ENCODE assay signal across 28 mouse cellular contexts in genomic region chr1:91084374-91084773, GRCm38 (mm10).
DNase-seq lines count a peak whose midpoint lies in the region; ATAC-seq and TF ChIP-seq lines count a peak whose summit lies in the region.
"Had no signal": no experiment of that assay in that cellular context is flagged by ENCODE, and none has a peak within 500 bp of the region (broad histone marks: within the 10 kb centered on the region; RNA-seq: fewer than 3 reads in every experiment).

No protein-coding gene starts in this region.

- H3K9ac ChIP-seq in heart, adult 2 months (ENCODE audit: low read depth, low read length) = no peak overlapping the region
- H3K9ac ChIP-seq in heart, embryonic 15.5 days = peak overlapping the region; percentile 18; the same call in 1 of the 2 replicates
- no peak overlapping the region for H3K9ac ChIP-seq in kidney, postnatal 0 days (ENCODE audit: low read depth, low read length)
- no peak overlapping the region for H3K9ac ChIP-seq in kidney, embryonic 15.5 days
- H3K9ac ChIP-seq: hindbrain, embryonic 12.5 days; limb, embryonic 15.5 days; liver, embryonic 13.5 days had no signal

- no peak for TF ChIP-seq CTCF in heart, adult 2 months (IDR thresholded peaks at IDR 0.05)
- TF ChIP-seq CTCF in kidney, postnatal 0 days (IDR thresholded peaks at IDR 0.05; ENCODE audit: low read depth) = no peak

- 68% methylated on average over 8 of the region's 8 CpGs for WGBS in heart, embryonic 10.5 days
- WGBS in heart, adult 2 months = 76% methylated on average over 8 of the region's 8 CpGs
- WGBS in heart, embryonic 15.5 days = 60% methylated on average over 8 of the region's 8 CpGs
- WGBS in kidney, postnatal 0 days = 42% methylated on average over 8 of the region's 8 CpGs
- 43% methylated on average over 8 of the region's 8 CpGs for WGBS in kidney, embryonic 15.5 days
- 78% methylated on average over 8 of the region's 8 CpGs for whole genome bisulfite sequencing in limb, embryonic 10.5 days

- no peak; the same call in 1 of the 2 replicates for ATAC-seq in heart, embryonic 15.5 days (replicated peaks; ENCODE audit: insufficient number of reproducible peaks, insufficient read depth, low FRiP score, low read depth)
- no peak for ATAC-seq in kidney, postnatal 0 days (replicated peaks; ENCODE audit: low FRiP score, low read depth)
- ATAC-seq in kidney, embryonic 15.5 days (replicated peaks; ENCODE audit: low FRiP score) = no peak
- ATAC-seq: forebrain, embryonic 14.5 days; midbrain, embryonic 16.5 days had no signal

- peaks cover 73% of the 10 kb centered on the region for H3K4me1 ChIP-seq in heart, embryonic 10.5 days
- H3K4me1 ChIP-seq in heart, adult 2 months (ENCODE audit: control insufficient read depth, insufficient read depth, low read length) = peaks cover 26% of the 10 kb centered on the region
- peaks cover 85% of the 10 kb centered on the region for H3K4me1 ChIP-seq in heart, embryonic 15.5 days (replicated peaks)
- peaks cover 9% of the 10 kb centered on the region; the same call in 1 of the 2 replicates for H3K4me1 ChIP-seq in kidney, postnatal 0 days (replicated peaks; ENCODE audit: insufficient read depth, low read length)
- peaks cover 51% of the 10 kb centered on the region for H3K4me1 ChIP-seq in kidney, embryonic 15.5 days
- H3K4me1 ChIP-seq in limb, embryonic 10.5 days = peaks cover 23% of the 10 kb centered on the region

- peak overlapping the region; percentile 88 for H3K27ac ChIP-seq in heart, embryonic 10.5 days
- no peak overlapping the region for H3K27ac ChIP-seq in heart, adult 2 months
- peak overlapping the region; percentile 91 for H3K27ac ChIP-seq in heart, embryonic 15.5 days
- peak overlapping the region; percentile 20; the same call in 1 of the 2 replicates for H3K27ac ChIP-seq in kidney, postnatal 0 days
- no peak overlapping the region; the same call in 1 of the 2 replicates for H3K27ac ChIP-seq in kidney, embryonic 15.5 days
- no peak overlapping the region for H3K27ac ChIP-seq in limb, embryonic 10.5 days
- H3K27ac ChIP-seq: hindbrain, embryonic 12.5 days; limb, embryonic 15.5 days; liver, embryonic 13.5 days had no signal

- TF ChIP-seq POLR2A in heart, adult 2 months (IDR thresholded peaks at IDR 0.05; ENCODE audit: insufficient read depth, low read depth, low read length) = no peak

- H3K27me3 ChIP-seq in heart, embryonic 10.5 days (ENCODE audit: insufficient read depth, poor library complexity, severe bottlenecking) = no peaks in the 10 kb centered on the region
- H3K27me3 ChIP-seq in heart, adult 2 months (ENCODE audit: control insufficient read depth, insufficient read depth, low read length) = no peaks in the 10 kb centered on the region
- H3K27me3 ChIP-seq in heart, embryonic 15.5 days = no peaks in the 10 kb centered on the region
- H3K27me3 ChIP-seq in kidney, postnatal 0 days (ENCODE audit: insufficient read depth, low read length) = no peaks in the 10 kb centered on the region
- H3K27me3 ChIP-seq in kidney, embryonic 15.5 days = no peaks in the 10 kb centered on the region
- H3K27me3 ChIP-seq in limb, embryonic 10.5 days (ENCODE audit: low read depth, poor library complexity, severe bottlenecking) = no peaks in the 10 kb centered on the region
- H3K27me3 ChIP-seq: hindbrain, embryonic 12.5 days; limb, embryonic 15.5 days; liver, embryonic 13.5 days had no signal

- H3K79me2 ChIP-seq in heart, adult 2 months (replicated peaks; ENCODE audit: control insufficient read depth, insufficient read depth, low read length) = peaks cover 2% of the 10 kb centered on the region

- no peaks in the 10 kb centered on the region for H3K9me3 ChIP-seq in heart, embryonic 10.5 days
- H3K9me3 ChIP-seq in heart, embryonic 15.5 days (replicated peaks) = no peaks in the 10 kb centered on the region
- no peaks in the 10 kb centered on the region for H3K9me3 ChIP-seq in kidney, postnatal 0 days (replicated peaks; ENCODE audit: low read length)
- no peaks in the 10 kb centered on the region for H3K9me3 ChIP-seq in kidney, embryonic 15.5 days (replicated peaks)
- H3K9me3 ChIP-seq in limb, embryonic 10.5 days (replicated peaks) = no peaks in the 10 kb centered on the region
- H3K9me3 ChIP-seq: hindbrain, embryonic 12.5 days; limb, embryonic 15.5 days; liver, embryonic 13.5 days had no signal

- DNase-seq in heart, embryonic 10.5 days (ENCODE audit: low spot score) = no peak
- no peak for DNase-seq in heart, adult 2 months
- no peak for DNase-seq in heart, postnatal 4 days
- DNase-seq in kidney, postnatal 0 days (ENCODE audit: low spot score) = peak; percentile 27
- DNase-seq in skeletal muscle tissue, adult 2 months (ENCODE audit: low read depth, low spot score) = peak; percentile 76
- DNase-seq in limb, embryonic 10.5 days (ENCODE audit: low spot score) = no peak
- DNase-seq: adrenal gland, postnatal 36 days; B cell, adult 2 months; cerebellum, adult 18-20 months; cerebellum, postnatal 10 days; heart, postnatal 10 days; kidney, adult 11 months; kidney, postnatal 10 days; layer of hippocampus, postnatal 36 days; left cerebral cortex, postnatal 4 days; liver, embryonic 13.5 days; lung, adult 2 months; lung, postnatal 36 days; right cerebral cortex, postnatal 25 days; spleen, adult 18-20 months; thymus, postnatal 14 days had no signal

- H3K4me2 ChIP-seq in heart, embryonic 15.5 days = peak overlapping the region; percentile 5; the same call in 1 of the 2 replicates
- H3K4me2 ChIP-seq in kidney, postnatal 0 days (ENCODE audit: low read length) = no peak overlapping the region
- H3K4me2 ChIP-seq in kidney, embryonic 15.5 days = no peak overlapping the region
- H3K4me2 ChIP-seq: hindbrain, embryonic 12.5 days; limb, embryonic 15.5 days; liver, embryonic 13.5 days; midbrain, embryonic 11.5 days had no signal

- H3K4me3 ChIP-seq in heart, embryonic 10.5 days = 0 out of 2 replicates have a peak overlapping the region, but pooled peaks have one; percentile 1
- H3K4me3 ChIP-seq in heart, adult 2 months = no peak overlapping the region
- no peak overlapping the region for H3K4me3 ChIP-seq in heart, embryonic 15.5 days
- H3K4me3 ChIP-seq in kidney, postnatal 0 days (replicated peaks; ENCODE audit: low read depth, low read length) = no peak overlapping the region
- H3K4me3 ChIP-seq in kidney, embryonic 15.5 days (replicated peaks) = no peak overlapping the region
- no peak overlapping the region for H3K4me3 ChIP-seq in limb, embryonic 10.5 days
- H3K4me3 ChIP-seq: hindbrain, embryonic 12.5 days; limb, embryonic 15.5 days; liver, embryonic 13.5 days had no signal

- no peak for TF ChIP-seq EP300 in heart, adult 2 months (IDR thresholded peaks at IDR 0.05; ENCODE audit: insufficient read depth, low read depth, low read length)

- intact Hi-C loops in heart, adult 2 months (cut with DNase I) = no loop called here

- peaks cover 10% of the 10 kb centered on the region for H3K36me3 ChIP-seq in heart, embryonic 10.5 days
- H3K36me3 ChIP-seq in heart, adult 2 months (ENCODE audit: control insufficient read depth, insufficient read depth, low read length) = peaks cover 6% of the 10 kb centered on the region
- H3K36me3 ChIP-seq in heart, embryonic 15.5 days = peaks cover 8% of the 10 kb centered on the region; the same call in 1 of the 2 replicates
- no peaks in the 10 kb centered on the region for H3K36me3 ChIP-seq in kidney, postnatal 0 days (ENCODE audit: insufficient read depth, low read length)
- no peaks in the 10 kb centered on the region for H3K36me3 ChIP-seq in kidney, embryonic 15.5 days
- no peaks in the 10 kb centered on the region for H3K36me3 ChIP-seq in limb, embryonic 10.5 days
- H3K36me3 ChIP-seq: hindbrain, embryonic 12.5 days; limb, embryonic 15.5 days; liver, embryonic 13.5 days had no signal

Comparison
In these comparisons a context has a peak if more than half of its experiments do, and no peak if none do; other contexts are left out.
1. H3K27ac ChIP-seq: peak in heart, embryonic 10.5 days (single experiment), heart, embryonic 15.5 days (single experiment) and kidney, postnatal 0 days (single experiment); none in heart, adult 2 months (single experiment), kidney, embryonic 15.5 days (single experiment) and limb, embryonic 10.5 days (single experiment).
2. DNase-seq: peak in kidney, postnatal 0 days (single experiment) and skeletal muscle tissue, adult 2 months (single experiment); none in heart, embryonic 10.5 days (single experiment), heart, adult 2 months (0 of 2), heart, postnatal 4 days (single experiment) and limb, embryonic 10.5 days (single experiment).